Mouse (Mus musculus) small intestine, adult 2 months (tissue): Measurements from ENCODE around the gene Calhm2.

Experiments used
- CTCF ChIP-seq: fragments of 200-500 bp; IDR thresholded peaks from 2 replicates; pipeline ENCODE4 v1.5.1; 2012; ENCODE audit warnings: low read depth, mild to moderate bottlenecking, control low read depth, inconsistent platforms, low read length, moderate library complexity, mixed read lengths; ENCODE audit not compliant: insufficient replicate concordance, insufficient read length; ENCODE audit errors: extremely low read depth
- POLR2A ChIP-seq: fragments of 200-500 bp; IDR thresholded peaks from 2 replicates; pipeline ENCODE4 v1.6.1; 2012; ENCODE audit warnings: low read depth, mild to moderate bottlenecking, control low read depth, inconsistent platforms, low read length, moderate library complexity

- TF ChIP-seq CTCF (no peak), POLR2A (no peak)
Measured at GRCm38 (mm10) chr19:47178431-47179271, 40.6 kb upstream of the Calhm2 start, which contains the start of gene Neurl1a.
